Mouse (Mus musculus) erythroblast, embryonic 14.5 days (primary cell): ENCODE results near the gene Sntb2.
"Not testable (repeated sequence)": the region's sequence is repeated elsewhere in the genome, so short reads cannot be mapped to it uniquely, and the experiment has no call there.

Source experiments
- GATA1 ChIP-seq: IDR thresholded peaks from 2 replicates; pipeline ENCODE4 v1.6.1; 2012; ENCODE audit warnings: low read length, inconsistent platforms, mixed read lengths
- TAL1 ChIP-seq: IDR thresholded peaks from 3 replicates; pipeline ENCODE4 v1.6.1; 2012; ENCODE audit warnings: low read length, inconsistent platforms, mixed read lengths

DNA sequence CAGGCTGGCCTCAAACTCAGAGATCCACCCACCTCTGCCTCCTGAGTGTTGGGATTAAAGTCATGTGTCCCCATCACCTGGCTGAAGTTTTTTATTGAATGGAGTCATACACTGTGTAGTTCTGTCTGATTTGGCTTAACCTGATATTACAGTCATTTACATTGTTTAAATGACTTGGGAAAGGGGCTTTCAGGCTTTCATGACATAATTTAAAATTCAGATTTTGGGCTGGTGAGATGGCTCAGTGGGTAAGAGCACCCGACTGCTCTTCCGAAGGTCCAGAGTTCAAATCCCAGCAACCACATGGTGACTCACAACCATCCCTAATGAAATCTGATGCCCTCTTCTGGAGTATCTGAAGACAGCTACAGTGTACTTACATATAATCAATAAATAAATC is 98.1 kb downstream of the Sntb2 start:
- TF ChIP-seq TAL1, GATA1: not testable (repeated sequence)
